Mouse (Mus musculus) left cerebral cortex, adult 6 months (tissue): ENCODE measurements around the gene Gm10668. TPM values are rescaled to one million over a fixed set of nuclear protein-coding genes. Genes with fewer than 3 reads are reported as not detected.

Source experiments
- long read RNA-seq, 2 experiments: library from polyadenylated mRNA; unstranded; transcript quantifications; one replicate each; pipeline ENCODE4 v2.0.0; 2019 to 2020
- polyA plus RNA-seq: library from polyadenylated mRNA; unstranded; fragments of <200 nt; fragmentation: Nextera tagmentation; gene quantifications from 2 replicates; pipeline ENCODE4 v1.2.3, GENCODE M21; 2021

The Gm10668 gene
- not detected in 2 replicates for polyA plus RNA-seq
- long read RNA-seq, experiment 1 = 0 reads
- long read RNA-seq, experiment 2 = 0 reads

GRCm38 (mm10) chr7:20730524-20730923 is at the start of gene Gm10668:
TSS of gene Gm10668 (minus strand) at chr7:20730624.

GRCm38 (mm10) chr7:20770885-20771284 is 40.5 kb upstream of the Gm10668 start, which contains the start of gene Vmn1r112:
TSS of gene Vmn1r112 (plus strand) at chr7:20771185.

GRCm38 (mm10) chr7:20703116-20703515 is 27.3 kb downstream of the Gm10668 start, which contains the start of gene Vmn1r111:
TSS of gene Vmn1r111 (minus strand) at chr7:20703216.

Other genes starting within 250 kb of the Gm10668 start
- not detected in 2 replicates for gene Vmn1r103, start 220.1 kb downstream of the Gm10668 start, polyA plus RNA-seq
- gene Vmn1r104, start 196.8 kb downstream of the Gm10668 start, polyA plus RNA-seq = not detected in 2 replicates
- gene Gm5726, start 184.9 kb downstream of the Gm10668 start, polyA plus RNA-seq = not detected in 2 replicates
- gene Gm4141, start 154.4 kb downstream of the Gm10668 start, polyA plus RNA-seq = not detected in 2 replicates
- not detected in 2 replicates for gene Gm4513, start 131.6 kb downstream of the Gm10668 start, polyA plus RNA-seq
- not detected in 2 replicates for gene Vmn1r107, start 61.7 kb downstream of the Gm10668 start, polyA plus RNA-seq
- gene Vmn1r111, start 27.4 kb downstream of the Gm10668 start, polyA plus RNA-seq = not detected in 2 replicates
- not detected in 2 replicates for gene Vmn1r112, start 40.6 kb upstream of the Gm10668 start, polyA plus RNA-seq
- gene Vmn1r113, start 56.7 kb upstream of the Gm10668 start, polyA plus RNA-seq = not detected in 2 replicates
- gene Vmn1r114, start 81.6 kb upstream of the Gm10668 start, polyA plus RNA-seq = not detected in 2 replicates
- not detected in 2 replicates for gene Vmn1r115, start 114.4 kb upstream of the Gm10668 start, polyA plus RNA-seq
- not detected in 2 replicates for gene Vmn1r116, start 141.6 kb upstream of the Gm10668 start, polyA plus RNA-seq
- not detected in 2 replicates for gene Vmn1r117, start 153.5 kb upstream of the Gm10668 start, polyA plus RNA-seq
- not detected in 2 replicates for gene Vmn1r118, start 181.7 kb upstream of the Gm10668 start, polyA plus RNA-seq